Mouse (Mus musculus): ENCODE data around the gene Fam169b.

Fam169b gene

GRCm38 (mm10) chr7:68357407-68357806 lies 83.8 kb downstream of the Fam169b start:
- Histone ChIP-seq H3K4me3 (replicated peaks; ENCODE audit: low read length) (no peak overlapping the region), H3K27me3 (ENCODE audit: insufficient read depth, low read length) (peaks cover 4% of the 10 kb centered on the region; the same call in 1 of the 2 replicates), H3K36me3 (ENCODE audit: insufficient read depth, low read length) (peaks cover 23% of the 10 kb centered on the region), H3K4me1 (replicated peaks; ENCODE audit: low read depth, low read length) (0 out of 2 replicates have a peak, but pooled peaks cover 3% of the 10 kb centered on the region), H3K9me3 (ENCODE audit: low read length) (no peaks in the 10 kb centered on the region)
- TF ChIP-seq CTCF (conservative IDR thresholded peaks at IDR 0.05; ENCODE audit: low read length) (peak; percentile 98), POU5F1 (IDR thresholded peaks at IDR 0.05; ENCODE audit: borderline replicate concordance, low read length) (no peak)

- TF ChIP-seq NANOG (IDR thresholded peaks at IDR 0.05; ENCODE audit: borderline replicate concordance, low read length) (no peak), POU5F1 (IDR thresholded peaks at IDR 0.05; ENCODE audit: borderline replicate concordance, low read length) (no peak), CTCF (conservative IDR thresholded peaks at IDR 0.05; ENCODE audit: low read length) (no peak)
- Histone ChIP-seq H3K9me3 (ENCODE audit: low read length) (peaks cover 17% of the 10 kb centered on the region), H3K4me3 (replicated peaks; ENCODE audit: low read length) (no peak overlapping the region), H3K36me3 (ENCODE audit: insufficient read depth, low read length) (peaks cover 27% of the 10 kb centered on the region), H3K4me1 (replicated peaks; ENCODE audit: low read depth, low read length) (no peaks in the 10 kb centered on the region), H3K27me3 (ENCODE audit: insufficient read depth, low read length) (peaks cover 4% of the 10 kb centered on the region; the same call in 1 of the 2 replicates)
Measured at GRCm38 (mm10) chr7:68362609-68363008, 89.0 kb downstream of the Fam169b start.

- H3K4me1 ChIP-seq (replicated peaks; ENCODE audit: low read depth, low read length): peaks cover 10% of the 10 kb centered on the region; the same call in 1 of the 2 replicates
- no peak overlapping the region for H3K4me3 ChIP-seq (replicated peaks; ENCODE audit: low read length)
- no peak for TF ChIP-seq POU5F1 (IDR thresholded peaks at IDR 0.05; ENCODE audit: borderline replicate concordance, low read length)
- no peak for TF ChIP-seq CTCF (conservative IDR thresholded peaks at IDR 0.05; ENCODE audit: low read length)
- TF ChIP-seq NANOG (IDR thresholded peaks at IDR 0.05; ENCODE audit: borderline replicate concordance, low read length): no peak
- H3K27me3 ChIP-seq (ENCODE audit: insufficient read depth, low read length): peaks cover 16% of the 10 kb centered on the region
- peaks cover 17% of the 10 kb centered on the region for H3K9me3 ChIP-seq (ENCODE audit: low read length)
- H3K36me3 ChIP-seq (ENCODE audit: insufficient read depth, low read length): peaks cover 19% of the 10 kb centered on the region
Measured at GRCm38 (mm10) chr7:68365711-68366110, 92.1 kb downstream of the Fam169b start.

GRCm38 (mm10) chr7:68368948-68369347 lies 95.3 kb downstream of the Fam169b start:
- Histone ChIP-seq H3K27me3 (ENCODE audit: insufficient read depth, low read length) (peaks cover 46% of the 10 kb centered on the region), H3K4me3 (replicated peaks; ENCODE audit: low read length) (no peak overlapping the region), H3K9me3 (ENCODE audit: low read length) (peaks cover 17% of the 10 kb centered on the region), H3K4me1 (replicated peaks; ENCODE audit: low read depth, low read length) (peaks cover 10% of the 10 kb centered on the region; the same call in 1 of the 2 replicates), H3K36me3 (ENCODE audit: insufficient read depth, low read length) (no peaks in the 10 kb centered on the region)
- TF ChIP-seq POU5F1 (IDR thresholded peaks at IDR 0.05; ENCODE audit: borderline replicate concordance, low read length): no peak
- no peak for TF ChIP-seq CTCF (conservative IDR thresholded peaks at IDR 0.05; ENCODE audit: low read length)
- TF ChIP-seq NANOG (IDR thresholded peaks at IDR 0.05; ENCODE audit: borderline replicate concordance, low read length): no peak

- H3K9me3 ChIP-seq (ENCODE audit: low read length): peaks cover 17% of the 10 kb centered on the region
- H3K4me3 ChIP-seq (replicated peaks; ENCODE audit: low read length): no peak overlapping the region
- TF ChIP-seq CTCF (conservative IDR thresholded peaks at IDR 0.05; ENCODE audit: low read length) (peak; percentile 95), POU5F1 (IDR thresholded peaks at IDR 0.05; ENCODE audit: borderline replicate concordance, low read length) (no peak)
- H3K27me3 ChIP-seq (ENCODE audit: insufficient read depth, low read length): peaks cover 49% of the 10 kb centered on the region
- no peaks in the 10 kb centered on the region for H3K36me3 ChIP-seq (ENCODE audit: insufficient read depth, low read length)
- H3K4me1 ChIP-seq (replicated peaks; ENCODE audit: low read depth, low read length): peaks cover 10% of the 10 kb centered on the region; the same call in 1 of the 2 replicates
Measured at GRCm38 (mm10) chr7:68369694-68370093, 96.1 kb downstream of the Fam169b start.

GRCm38 (mm10) chr7:68374109-68374857 lies 100.6 kb downstream of the Fam169b start:
- Histone ChIP-seq H3K4me3 (replicated peaks; ENCODE audit: low read length) (no peak overlapping the region), H3K36me3 (ENCODE audit: insufficient read depth, low read length) (no peaks in the 10 kb centered on the region), H3K9me3 (ENCODE audit: low read length) (no peaks in the 10 kb centered on the region), H3K4me1 (replicated peaks; ENCODE audit: low read depth, low read length) (0 out of 2 replicates have a peak, but pooled peaks cover 5% of the 10 kb centered on the region), H3K27me3 (ENCODE audit: insufficient read depth, low read length) (peaks cover 55% of the 10 kb centered on the region)
- peak; percentile 83 for TF ChIP-seq CTCF (conservative IDR thresholded peaks at IDR 0.05; ENCODE audit: low read length)
- no peak for TF ChIP-seq POU5F1 (IDR thresholded peaks at IDR 0.05; ENCODE audit: borderline replicate concordance, low read length)
- no peak for TF ChIP-seq NANOG (IDR thresholded peaks at IDR 0.05; ENCODE audit: borderline replicate concordance, low read length)

GRCm38 (mm10) chr7:68382187-68382586 lies 108.5 kb downstream of the Fam169b start:
- H3K9me3 ChIP-seq (ENCODE audit: low read length): no peaks in the 10 kb centered on the region
- H3K4me3 ChIP-seq (replicated peaks; ENCODE audit: low read length): no peak overlapping the region
- no peak for TF ChIP-seq POU5F1 (IDR thresholded peaks at IDR 0.05; ENCODE audit: borderline replicate concordance, low read length)
- H3K36me3 ChIP-seq (ENCODE audit: insufficient read depth, low read length): no peaks in the 10 kb centered on the region
- no peaks in the 10 kb centered on the region for H3K4me1 ChIP-seq (replicated peaks; ENCODE audit: low read depth, low read length)
- peaks cover 3% of the 10 kb centered on the region; the same call in 1 of the 2 replicates for H3K27me3 ChIP-seq (ENCODE audit: insufficient read depth, low read length)

GRCm38 (mm10) chr7:68386767-68387166 lies 113.1 kb downstream of the Fam169b start:
- TF ChIP-seq POU5F1 (IDR thresholded peaks at IDR 0.05; ENCODE audit: borderline replicate concordance, low read length) (no peak), NANOG (IDR thresholded peaks at IDR 0.05; ENCODE audit: borderline replicate concordance, low read length) (no peak), CTCF (conservative IDR thresholded peaks at IDR 0.05; ENCODE audit: low read length) (no peak)
- H3K27me3 ChIP-seq (ENCODE audit: insufficient read depth, low read length): no peaks in the 10 kb centered on the region
- H3K4me1 ChIP-seq (replicated peaks; ENCODE audit: low read depth, low read length): no peaks in the 10 kb centered on the region
- H3K36me3 ChIP-seq (ENCODE audit: insufficient read depth, low read length): no peaks in the 10 kb centered on the region
- no peak overlapping the region for H3K4me3 ChIP-seq (replicated peaks; ENCODE audit: low read length)
- no peaks in the 10 kb centered on the region for H3K9me3 ChIP-seq (ENCODE audit: low read length)
